Mouse (Mus musculus): ENCODE data around the gene Zdhhc1. TPM values are rescaled to one million over a fixed set of nuclear protein-coding genes. Genes with fewer than 3 reads are reported as not detected.

Zdhhc1 gene
- polyA plus RNA-seq (2015; fragmentation: Nextera tagmentation; extraction: Ambion mirVana): 26.3 and 31.3 TPM in 2 replicates

DNA sequence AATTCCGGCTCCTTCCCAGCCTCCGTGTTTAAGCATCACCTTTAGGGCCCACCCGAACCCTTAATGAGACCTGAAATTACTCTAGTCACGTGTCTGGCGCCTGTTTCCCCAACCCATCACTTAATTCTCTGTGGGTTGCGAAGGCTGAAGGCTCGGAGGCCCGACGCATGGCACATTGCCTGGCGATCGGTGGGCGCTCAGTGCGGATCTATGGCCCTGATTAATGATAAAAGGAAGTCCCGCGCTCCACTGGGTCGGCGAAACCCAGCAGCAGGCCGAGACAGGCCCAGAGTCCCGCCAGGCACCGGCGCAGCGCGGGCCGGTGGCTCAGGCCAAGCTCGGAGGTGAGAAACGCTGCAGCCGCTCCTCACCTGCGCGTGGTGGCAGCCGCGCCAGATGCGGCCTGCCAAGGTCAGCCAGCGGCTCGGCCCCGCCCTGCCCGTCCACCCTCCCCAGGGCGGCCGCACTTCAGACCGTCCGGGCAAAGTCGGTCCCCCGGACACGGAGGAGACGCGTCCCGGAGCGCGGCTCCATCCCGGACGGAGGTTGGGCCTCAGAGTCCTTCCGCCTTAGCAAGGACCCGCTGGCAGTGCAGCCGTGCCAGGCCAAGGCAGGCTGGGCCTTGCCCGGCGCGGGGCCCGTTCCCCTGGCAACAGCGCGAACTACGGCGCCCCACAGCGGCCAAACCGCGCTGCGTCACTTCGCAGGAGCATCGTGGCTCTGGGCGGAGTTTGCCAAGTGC lies at the start of gene Zdhhc1:
Gene Zdhhc1 (minus strand): TSS at position 464 of the 742 bp plus-strand sequence.
- Histone ChIP-seq H3K4me2 (ENCODE audit: low read depth, low read length) (peak within 1 kb of the TSS; percentile 84), H3K9ac (ENCODE audit: low read length) (peak within 1 kb of the TSS; percentile 95), H3K4me3 (ENCODE audit: low read length) (peak within 1 kb of the TSS; percentile 89), H3K9me3 (replicated peaks; ENCODE audit: control insufficient read depth, low read length) (no peaks in the 10 kb centered on the region), H3K27ac (ENCODE audit: low read length) (peak within 1 kb of the TSS; percentile 76), H3K27me3 (ENCODE audit: control insufficient read depth, insufficient read depth, low read length) (no peaks in the 10 kb centered on the region), H3K36me3 (ENCODE audit: control insufficient read depth, insufficient read depth) (no peaks in the 10 kb centered on the region), H3K4me1 (ENCODE audit: control insufficient read depth, insufficient read depth, low read length) (peaks cover 17% of the 10 kb centered on the region)
- peak; percentile 88 for ATAC-seq (replicated peaks; ENCODE audit: extremely low read depth, insufficient read depth, low FRiP score)
- WGBS: under 1% methylated on average over 68 of the region's 68 CpGs

DNA sequence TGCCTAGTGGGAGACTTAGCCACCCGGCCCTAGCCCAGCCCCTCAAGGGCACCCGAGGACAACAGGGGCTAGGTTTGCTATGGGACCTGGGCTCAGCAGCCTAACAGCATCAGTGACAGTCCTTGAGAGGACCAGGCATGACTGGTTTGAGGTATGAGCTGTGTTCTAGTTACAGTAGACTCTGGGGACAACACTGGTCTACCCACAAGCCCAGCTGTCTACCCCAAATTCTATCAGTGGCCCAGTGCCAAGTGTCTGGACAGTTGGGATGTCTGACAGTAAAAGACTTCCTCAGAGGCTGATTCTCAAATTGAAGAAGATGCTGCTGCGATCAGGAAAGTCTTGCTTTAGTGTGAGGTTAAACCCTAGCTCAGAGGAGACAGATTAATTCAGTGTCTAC lies 48.5 kb upstream of the Zdhhc1 start:
- H3K27ac ChIP-seq (ENCODE audit: low read length): peak overlapping the region; percentile 47
- peaks cover 31% of the 10 kb centered on the region for H3K4me1 ChIP-seq (ENCODE audit: control insufficient read depth, insufficient read depth, low read length)
- H3K4me3 ChIP-seq (ENCODE audit: low read length): no peak overlapping the region
- H3K9me3 ChIP-seq (replicated peaks; ENCODE audit: control insufficient read depth, low read length): no peaks in the 10 kb centered on the region
- H3K27me3 ChIP-seq (ENCODE audit: control insufficient read depth, insufficient read depth, low read length): no peaks in the 10 kb centered on the region
- no peak overlapping the region; the same call in 1 of the 2 replicates for H3K9ac ChIP-seq (ENCODE audit: low read length)
- WGBS: 62% methylated on average over 3 of the region's 3 CpGs
- H3K36me3 ChIP-seq (ENCODE audit: control insufficient read depth, insufficient read depth): peaks cover 4% of the 10 kb centered on the region; the same call in 1 of the 2 replicates
- no peak for ATAC-seq (replicated peaks; ENCODE audit: extremely low read depth, insufficient read depth, low FRiP score)
- no peak overlapping the region for H3K4me2 ChIP-seq (ENCODE audit: low read depth, low read length)

DNA sequence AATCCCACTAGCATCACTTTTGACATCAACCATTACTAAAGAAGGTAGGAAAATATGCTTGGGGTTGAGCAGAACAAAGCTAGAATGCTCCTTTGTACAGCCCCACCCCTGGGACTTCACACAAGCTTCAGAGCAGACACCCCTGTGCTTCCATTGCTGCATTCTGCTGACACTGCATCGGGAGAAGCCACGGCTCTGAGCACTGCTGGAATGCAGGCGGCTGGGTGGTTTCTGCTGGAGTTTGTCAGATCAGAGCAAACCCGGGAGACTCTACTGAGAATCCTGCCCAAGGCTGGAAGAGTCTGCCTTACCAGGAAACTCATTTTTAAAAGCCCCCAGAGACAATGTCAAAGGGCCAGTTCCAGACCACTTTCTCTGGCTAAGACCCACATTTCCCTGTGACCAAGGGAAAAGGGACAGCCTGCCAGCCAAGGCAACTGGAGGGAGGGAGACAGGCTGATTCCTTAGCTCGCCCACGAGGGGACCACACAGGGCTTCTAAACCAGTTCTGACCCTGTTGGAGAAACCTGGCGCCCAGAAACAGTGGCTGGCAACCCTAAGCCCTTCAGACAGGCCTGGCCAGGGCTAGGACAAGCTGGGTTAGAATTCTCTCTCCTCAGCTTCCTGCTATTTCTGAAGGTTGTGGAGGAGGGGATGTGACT lies 48.0 kb upstream of the Zdhhc1 start:
- no peak overlapping the region for H3K4me3 ChIP-seq (ENCODE audit: low read length)

DNA sequence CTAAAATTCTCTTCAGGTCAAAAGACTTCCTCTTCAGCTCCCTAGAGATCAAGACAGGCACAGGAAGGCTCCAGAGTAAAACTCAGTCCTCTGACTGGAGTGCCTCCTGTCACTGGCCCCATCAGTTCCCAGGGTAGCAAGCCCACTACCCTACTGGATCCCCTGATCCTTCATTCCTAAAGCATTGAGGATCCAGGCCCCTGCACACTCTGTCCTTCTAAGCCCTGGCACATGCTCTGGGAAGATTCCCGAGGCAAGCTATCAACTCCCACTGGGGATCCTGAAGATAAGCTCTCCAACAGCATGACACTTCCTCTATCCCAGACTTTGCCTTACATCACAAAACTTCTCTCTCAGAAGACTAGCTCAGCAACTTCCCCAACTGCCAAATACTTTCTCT lies 47.0 kb upstream of the Zdhhc1 start:
- Histone ChIP-seq H3K27me3 (ENCODE audit: control insufficient read depth, insufficient read depth, low read length) (no peaks in the 10 kb centered on the region), H3K9me3 (replicated peaks; ENCODE audit: control insufficient read depth, low read length) (no peaks in the 10 kb centered on the region), H3K36me3 (ENCODE audit: control insufficient read depth, insufficient read depth) (peaks cover 10% of the 10 kb centered on the region), H3K4me2 (ENCODE audit: low read depth, low read length) (no peak overlapping the region), H3K4me3 (ENCODE audit: low read length) (no peak overlapping the region), H3K4me1 (ENCODE audit: control insufficient read depth, insufficient read depth, low read length) (peaks cover 31% of the 10 kb centered on the region), H3K27ac (ENCODE audit: low read length) (peak overlapping the region; percentile 47), H3K9ac (ENCODE audit: low read length) (no peak overlapping the region; the same call in 1 of the 2 replicates)
- 0 out of 2 replicates have a peak, but pooled peaks have one; percentile 26 for ATAC-seq (replicated peaks; ENCODE audit: extremely low read depth, insufficient read depth, low FRiP score)
- WGBS: 28% methylated on average over 1 of the region's 1 CpGs

More for the DNA sequence above, 48.0 kb upstream of the Zdhhc1 start:
- H3K36me3 ChIP-seq (ENCODE audit: control insufficient read depth, insufficient read depth): peaks cover 4% of the 10 kb centered on the region; the same call in 1 of the 2 replicates
- H3K27me3 ChIP-seq (ENCODE audit: control insufficient read depth, insufficient read depth, low read length): no peaks in the 10 kb centered on the region
- 34% methylated on average over 7 of the region's 7 CpGs for WGBS
- H3K9ac ChIP-seq (ENCODE audit: low read length): peak overlapping the region; percentile 34
- H3K4me2 ChIP-seq (ENCODE audit: low read depth, low read length): no peak overlapping the region
- peaks cover 31% of the 10 kb centered on the region for H3K4me1 ChIP-seq (ENCODE audit: control insufficient read depth, insufficient read depth, low read length)
- peak overlapping the region; percentile 47 for H3K27ac ChIP-seq (ENCODE audit: low read length)
- H3K9me3 ChIP-seq (replicated peaks; ENCODE audit: control insufficient read depth, low read length): no peaks in the 10 kb centered on the region
- ATAC-seq (replicated peaks; ENCODE audit: extremely low read depth, insufficient read depth, low FRiP score): 0 out of 2 replicates have a peak, but pooled peaks have one; percentile 38

DNA sequence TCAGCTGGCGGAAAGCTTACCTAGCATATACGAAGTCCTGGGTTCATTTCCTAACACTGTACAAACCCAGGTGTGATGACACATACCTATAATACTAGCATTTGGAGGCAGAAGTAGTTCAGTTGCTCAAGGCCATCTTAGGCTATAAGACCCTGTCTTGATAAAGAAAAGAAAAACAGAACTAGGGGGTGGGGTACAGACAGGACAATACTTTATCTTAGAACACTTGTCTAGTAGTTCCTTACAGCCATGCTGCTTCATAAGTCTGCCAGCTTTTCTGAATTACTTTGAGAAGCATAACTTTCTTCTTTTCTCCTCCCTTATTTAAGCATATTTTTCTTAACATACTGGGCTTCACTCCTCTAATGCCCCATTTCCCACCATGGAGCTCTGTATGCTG lies 46.1 kb upstream of the Zdhhc1 start:
- Histone ChIP-seq H3K9me3 (replicated peaks; ENCODE audit: control insufficient read depth, low read length) (no peaks in the 10 kb centered on the region), H3K4me2 (ENCODE audit: low read depth, low read length) (no peak overlapping the region), H3K9ac (ENCODE audit: low read length) (no peak overlapping the region), H3K27ac (ENCODE audit: low read length) (no peak overlapping the region), H3K36me3 (ENCODE audit: control insufficient read depth, insufficient read depth) (peaks cover 19% of the 10 kb centered on the region), H3K27me3 (ENCODE audit: control insufficient read depth, insufficient read depth, low read length) (no peaks in the 10 kb centered on the region), H3K4me1 (ENCODE audit: control insufficient read depth, insufficient read depth, low read length) (peaks cover 31% of the 10 kb centered on the region), H3K4me3 (ENCODE audit: low read length) (no peak overlapping the region)
- WGBS: 85% methylated on average over 2 of the region's 2 CpGs
- no peak for ATAC-seq (replicated peaks; ENCODE audit: extremely low read depth, insufficient read depth, low FRiP score)

DNA sequence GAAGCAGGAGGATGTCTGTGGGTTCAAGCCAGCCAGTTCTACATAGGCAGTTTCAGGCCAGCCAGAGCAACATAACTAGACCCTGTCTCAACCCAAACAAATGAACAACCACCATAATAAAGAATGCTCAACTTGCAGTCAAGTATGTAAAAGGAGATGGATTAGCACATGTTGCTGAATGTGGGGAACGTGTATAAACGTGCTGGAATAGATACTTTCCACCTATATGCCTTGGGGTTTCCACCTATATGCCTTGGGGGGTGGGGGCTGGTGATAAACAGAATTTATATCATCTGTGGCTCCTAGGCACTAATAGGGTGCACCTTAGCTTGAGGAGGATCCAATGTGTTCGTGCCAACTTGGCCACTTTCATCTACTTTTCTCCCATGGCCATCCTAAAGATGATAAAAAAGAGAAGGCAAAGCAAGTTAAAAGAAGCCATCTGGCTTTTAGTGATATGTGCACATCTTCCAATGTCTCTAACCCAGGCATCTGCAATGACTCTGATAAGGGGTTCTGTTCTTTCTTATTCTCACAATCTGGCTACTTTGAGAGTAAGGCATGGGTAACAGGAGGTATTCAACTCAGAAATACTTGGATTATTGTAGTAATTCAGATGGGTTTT lies 45.4 kb upstream of the Zdhhc1 start:
- no peak overlapping the region for H3K27ac ChIP-seq (ENCODE audit: low read length)
- no peak overlapping the region for H3K4me2 ChIP-seq (ENCODE audit: low read depth, low read length)
- WGBS: 78% methylated on average over 3 of the region's 3 CpGs
- H3K36me3 ChIP-seq (ENCODE audit: control insufficient read depth, insufficient read depth): peaks cover 25% of the 10 kb centered on the region
- no peak overlapping the region for H3K9ac ChIP-seq (ENCODE audit: low read length)
- H3K9me3 ChIP-seq (replicated peaks; ENCODE audit: control insufficient read depth, low read length): no peaks in the 10 kb centered on the region
- no peaks in the 10 kb centered on the region for H3K27me3 ChIP-seq (ENCODE audit: control insufficient read depth, insufficient read depth, low read length)
- peaks cover 31% of the 10 kb centered on the region for H3K4me1 ChIP-seq (ENCODE audit: control insufficient read depth, insufficient read depth, low read length)
- H3K4me3 ChIP-seq (ENCODE audit: low read length): no peak overlapping the region
- no peak for ATAC-seq (replicated peaks; ENCODE audit: extremely low read depth, insufficient read depth, low FRiP score)

DNA sequence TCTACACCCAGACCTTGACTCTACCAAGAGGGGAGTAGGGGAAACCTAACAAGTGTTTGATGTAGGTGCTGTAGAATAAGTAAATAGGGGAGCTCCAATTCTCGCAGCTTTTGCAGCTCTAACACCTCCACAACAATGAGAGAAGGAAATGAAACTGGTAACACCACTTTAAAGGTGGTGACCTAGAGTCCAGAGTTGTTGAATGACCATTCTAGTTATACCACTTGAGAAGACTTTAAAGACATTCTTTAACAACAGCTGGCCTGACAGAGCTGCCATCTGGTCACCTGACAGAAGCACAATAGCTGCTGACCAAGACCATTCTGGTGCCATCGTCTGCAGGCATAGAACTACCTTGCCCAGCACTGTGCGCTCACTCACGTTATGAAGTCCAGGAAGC lies 42.2 kb upstream of the Zdhhc1 start:
- no peaks in the 10 kb centered on the region for H3K27me3 ChIP-seq (ENCODE audit: control insufficient read depth, insufficient read depth, low read length)
- 88% methylated on average over 4 of the region's 4 CpGs for WGBS
- no peak overlapping the region for H3K4me2 ChIP-seq (ENCODE audit: low read depth, low read length)
- peaks cover 26% of the 10 kb centered on the region for H3K36me3 ChIP-seq (ENCODE audit: control insufficient read depth, insufficient read depth)
- H3K9ac ChIP-seq (ENCODE audit: low read length): no peak overlapping the region
- H3K4me1 ChIP-seq (ENCODE audit: control insufficient read depth, insufficient read depth, low read length): peaks cover 4% of the 10 kb centered on the region
- ATAC-seq (replicated peaks; ENCODE audit: extremely low read depth, insufficient read depth, low FRiP score): no peak
- no peak overlapping the region for H3K4me3 ChIP-seq (ENCODE audit: low read length)
- H3K9me3 ChIP-seq (replicated peaks; ENCODE audit: control insufficient read depth, low read length): no peaks in the 10 kb centered on the region
- H3K27ac ChIP-seq (ENCODE audit: low read length): no peak overlapping the region

DNA sequence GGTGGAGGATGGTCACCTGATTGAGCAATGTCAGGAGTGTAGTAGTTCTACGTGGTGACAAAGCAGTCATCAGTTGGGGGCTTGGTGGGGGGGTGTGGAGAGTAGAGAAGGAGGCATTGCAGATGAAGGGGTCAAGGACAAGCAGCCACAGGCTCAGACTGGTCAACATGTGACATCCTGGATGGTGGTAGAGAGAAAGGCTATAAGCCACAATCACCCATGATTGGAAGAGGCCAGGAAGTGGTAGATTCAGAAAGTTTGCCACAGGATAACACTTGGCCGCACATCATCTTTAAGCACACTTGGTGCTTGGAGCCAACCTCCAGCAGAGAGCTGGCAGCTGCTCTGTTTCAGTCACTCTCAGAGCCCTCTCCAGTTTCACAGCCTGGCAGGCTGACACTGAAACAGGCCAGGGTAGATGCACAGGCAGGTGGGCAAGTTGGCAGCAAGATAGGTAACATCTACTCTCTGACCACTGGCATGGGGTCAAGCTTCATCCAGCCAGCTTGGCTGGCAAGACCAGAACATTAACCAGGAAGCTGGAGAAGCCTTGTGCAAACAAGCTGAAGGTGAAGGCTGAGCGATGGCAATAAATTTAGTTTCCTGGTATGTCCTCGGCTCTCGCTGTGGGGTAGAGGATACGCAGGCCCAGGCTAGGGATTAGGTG lies 40.4 kb upstream of the Zdhhc1 start:
- Histone ChIP-seq H3K27me3 (ENCODE audit: control insufficient read depth, insufficient read depth, low read length) (no peaks in the 10 kb centered on the region), H3K4me3 (ENCODE audit: low read length) (no peak overlapping the region), H3K9me3 (replicated peaks; ENCODE audit: control insufficient read depth, low read length) (no peaks in the 10 kb centered on the region), H3K4me2 (ENCODE audit: low read depth, low read length) (no peak overlapping the region), H3K36me3 (ENCODE audit: control insufficient read depth, insufficient read depth) (peaks cover 26% of the 10 kb centered on the region), H3K27ac (ENCODE audit: low read length) (no peak overlapping the region), H3K4me1 (ENCODE audit: control insufficient read depth, insufficient read depth, low read length) (peaks cover 5% of the 10 kb centered on the region; the same call in 1 of the 2 replicates), H3K9ac (ENCODE audit: low read length) (no peak overlapping the region)
- 86% methylated on average over 6 of the region's 6 CpGs for WGBS
- no peak for ATAC-seq (replicated peaks; ENCODE audit: extremely low read depth, insufficient read depth, low FRiP score)

All from heart, embryonic 16.5 days (tissue).